Mouse (Mus musculus) liver, embryonic 13.5 days (tissue): ENCODE data around the gene 1700042G07Rik. TPM values are rescaled to one million over a fixed set of nuclear protein-coding genes. Genes with fewer than 3 reads are reported as not detected.

Experiments used
- ATAC-seq: fragments of 200-750 bp; cut with Nextera tagmentation; 2 replicates; pipeline ENCODE4 v1.8.0; 2017; ENCODE audit warnings: low read depth, mild to moderate bottlenecking, moderate number of reproducible peaks, moderate library complexity
- DNase-seq: peaks from one replicate; pipeline ENCODE4 v3.0.0; 2022
- H3K27ac ChIP-seq: fragments of 300-500 bp; sonication (generic); 2 replicates; pipeline ENCODE4 v1.5.1; 2015; ENCODE audit warnings: moderate library complexity, mild to moderate bottlenecking, inconsistent platforms
- H3K27me3 ChIP-seq: fragments of 300-500 bp; sonication (generic); 2 replicates; pipeline ENCODE4 v1.6.1; 2015; ENCODE audit warnings: mild to moderate bottlenecking, inconsistent platforms
- H3K36me3 ChIP-seq: fragments of 300-500 bp; sonication (generic); 2 replicates; pipeline ENCODE4 v1.6.1; 2015; ENCODE audit warnings: mild to moderate bottlenecking, inconsistent platforms
- H3K4me1 ChIP-seq: fragments of 300-500 bp; sonication (generic); replicated peaks from 2 replicates; pipeline ENCODE4 v1.6.1; 2015; ENCODE audit warnings: inconsistent platforms
- H3K4me2 ChIP-seq: fragments of 300-500 bp; sonication (generic); 2 replicates; pipeline ENCODE4 v1.6.1; 2015; ENCODE audit warnings: inconsistent platforms, mild to moderate bottlenecking, moderate library complexity
- H3K4me3 ChIP-seq: fragments of 300-500 bp; sonication (generic); replicated peaks from 2 replicates; pipeline ENCODE4 v1.5.1; 2015; ENCODE audit warnings: mild to moderate bottlenecking, inconsistent platforms
- H3K9ac ChIP-seq: fragments of 300-500 bp; sonication (generic); 2 replicates; pipeline ENCODE4 v1.6.1; 2015; ENCODE audit warnings: mild to moderate bottlenecking, inconsistent platforms
- H3K9me3 ChIP-seq: fragments of 300-500 bp; sonication (generic); replicated peaks from 2 replicates; pipeline ENCODE4 v1.6.1; 2016; ENCODE audit warnings: inconsistent platforms
- WGBS: fragments of 180-500 bp; shearing (Covaris S2); methylation state at CpG from one replicate; pipeline ENCODE4 v1.1.7; 2015; ENCODE audit not compliant: insufficient replicate concordance; 5-methylcytosine and 5-hydroxymethylcytosine counted together
- polyA plus RNA-seq: library from polyadenylated mRNA; unstranded; fragments of >200 nt; fragmentation: Nextera tagmentation; extraction: Ambion mirVana; gene quantifications from 2 replicates; pipeline ENCODE4 v1.2.1, GENCODE M21; 2015

Gene 1700042G07Rik
- polyA plus RNA-seq, 1 experiment from 2014 or later, result not detected

- 15% methylated on average over 7 of the region's 7 CpGs for WGBS
- Histone ChIP-seq H3K9me3 (no peaks in the 10 kb centered on the region), H3K36me3 (no peaks in the 10 kb centered on the region), H3K4me1 (peaks cover 13% of the 10 kb centered on the region; the same call in 1 of the 2 replicates), H3K4me3 (peak overlapping the region; percentile 59; the same call in 1 of the 2 replicates), H3K27me3 (peaks cover 54% of the 10 kb centered on the region), H3K9ac (no peak overlapping the region), H3K27ac (no peak overlapping the region), H3K4me2 (peak overlapping the region; percentile 77)
- no peak for DNase-seq
- ATAC-seq, result no peak
These were observed 29.8 kb upstream of the 1700042G07Rik start for GRCm38 (mm10) chr4:116143317-116143811.

- peak; percentile 9 for DNase-seq
- peak overlapping the region; percentile 56 for H3K9ac ChIP-seq
These were observed 29.1 kb upstream of the 1700042G07Rik start for GRCm38 (mm10) chr4:116143891-116144717.

GRCm38 (mm10) chr4:116149812-116150155 is 23.4 kb upstream of the 1700042G07Rik start:
- no peaks in the 10 kb centered on the region for H3K9me3 ChIP-seq
- H3K4me1 ChIP-seq, result peaks cover 27% of the 10 kb centered on the region
- peak overlapping the region; percentile 74 for H3K4me3 ChIP-seq
- H3K9ac ChIP-seq, result peak overlapping the region; percentile 88
- peak overlapping the region; percentile 92 for H3K4me2 ChIP-seq
- DNase-seq (no peak), ATAC-seq (peak; percentile 2; the same call in 1 of the 2 replicates)
- H3K27me3 ChIP-seq, result peaks cover 6% of the 10 kb centered on the region
- H3K36me3 ChIP-seq, result peaks cover 31% of the 10 kb centered on the region
- WGBS, result 34% methylated on average over 6 of the region's 6 CpGs
- H3K27ac ChIP-seq, result peak overlapping the region; percentile 77

More at GRCm38 (mm10) chr4:116143891-116144717, 29.1 kb upstream of the 1700042G07Rik start:
- peak overlapping the region; percentile 77 for H3K4me2 ChIP-seq
- H3K4me3 ChIP-seq, result peak overlapping the region; percentile 59
- no peak overlapping the region for H3K27ac ChIP-seq
- H3K4me1 ChIP-seq, result peaks cover 13% of the 10 kb centered on the region; the same call in 1 of the 2 replicates
- no peaks in the 10 kb centered on the region for H3K9me3 ChIP-seq
- no peaks in the 10 kb centered on the region for H3K36me3 ChIP-seq
- ATAC-seq, result 0 out of 2 replicates have a peak, but pooled peaks have one; percentile 31
- 2% methylated on average over 47 of the region's 47 CpGs for WGBS
- H3K27me3 ChIP-seq, result peaks cover 54% of the 10 kb centered on the region

- peak; percentile 58 for DNase-seq
- Histone ChIP-seq H3K4me3 (peak overlapping the region; percentile 74), H3K4me1 (peaks cover 27% of the 10 kb centered on the region), H3K4me2 (peak overlapping the region; percentile 92), H3K36me3 (peaks cover 36% of the 10 kb centered on the region), H3K27ac (peak overlapping the region; percentile 77), H3K9me3 (no peaks in the 10 kb centered on the region), H3K9ac (peak overlapping the region; percentile 88), H3K27me3 (peaks cover 1% of the 10 kb centered on the region; the same call in 1 of the 2 replicates)
- ATAC-seq, result peak; percentile 94
- WGBS, result under 1% methylated on average over 56 of the region's 73 CpGs
These were observed 22.9 kb upstream of the 1700042G07Rik start for GRCm38 (mm10) chr4:116150156-116150861.

GRCm38 (mm10) chr4:116150862-116151221 is 22.3 kb upstream of the 1700042G07Rik start:
- no peaks in the 10 kb centered on the region for H3K27me3 ChIP-seq
- peak overlapping the region; percentile 88 for H3K9ac ChIP-seq
- no peak for DNase-seq
- H3K4me1 ChIP-seq, result peaks cover 27% of the 10 kb centered on the region
- peak overlapping the region; percentile 74 for H3K27ac ChIP-seq
- 26% methylated on average over 4 of the region's 4 CpGs for WGBS
- no peaks in the 10 kb centered on the region for H3K9me3 ChIP-seq
- no peak; the same call in 1 of the 2 replicates for ATAC-seq
- peaks cover 42% of the 10 kb centered on the region for H3K36me3 ChIP-seq
- H3K4me3 ChIP-seq, result peak overlapping the region; percentile 74
- peak overlapping the region; percentile 92 for H3K4me2 ChIP-seq

GRCm38 (mm10) chr4:116151238-116151637 is 21.9 kb upstream of the 1700042G07Rik start, which contains the start of gene Lurap1:
TSS of gene Lurap1 (minus strand) at chr4:116151338.
- Histone ChIP-seq H3K9ac (peak within 1 kb of the TSS; percentile 88), H3K27ac (peak within 1 kb of the TSS; percentile 77), H3K4me3 (peak within 1 kb of the TSS; percentile 74), H3K9me3 (no peaks in the 10 kb centered on the region), H3K4me2 (peak within 1 kb of the TSS; percentile 92), H3K36me3 (peaks cover 46% of the 10 kb centered on the region), H3K27me3 (no peaks in the 10 kb centered on the region), H3K4me1 (peaks cover 27% of the 10 kb centered on the region)
- WGBS, result 62% methylated on average over 6 of the region's 6 CpGs
- ATAC-seq (no peak), DNase-seq (no peak)

- no peak overlapping the region for H3K4me3 ChIP-seq
- H3K4me2 ChIP-seq, result no peak overlapping the region
- 89% methylated on average over 15 of the region's 15 CpGs for WGBS
- H3K27ac ChIP-seq, result no peak overlapping the region; the same call in 1 of the 2 replicates
- no peak for DNase-seq
- H3K4me1 ChIP-seq, result peaks cover 27% of the 10 kb centered on the region
- no peak for ATAC-seq
- H3K9me3 ChIP-seq, result no peaks in the 10 kb centered on the region
- no peaks in the 10 kb centered on the region for H3K27me3 ChIP-seq
- H3K36me3 ChIP-seq, result peaks cover 59% of the 10 kb centered on the region
- H3K9ac ChIP-seq, result no peak overlapping the region
These were observed 20.5 kb upstream of the 1700042G07Rik start for GRCm38 (mm10) chr4:116152702-116153101.

GRCm38 (mm10) chr4:116157882-116158281 is 15.3 kb upstream of the 1700042G07Rik start:
- WGBS, result 81% methylated on average over 2 of the region's 2 CpGs
- Histone ChIP-seq H3K4me2 (no peak overlapping the region), H3K27ac (no peak overlapping the region), H3K9ac (no peak overlapping the region), H3K4me1 (peaks cover 11% of the 10 kb centered on the region), H3K4me3 (no peak overlapping the region), H3K36me3 (peaks cover 65% of the 10 kb centered on the region), H3K9me3 (no peaks in the 10 kb centered on the region), H3K27me3 (no peaks in the 10 kb centered on the region)
- DNase-seq, result no peak
- ATAC-seq, result no peak

- 49% methylated on average over 3 of the region's 3 CpGs for WGBS
- H3K4me3 ChIP-seq, result no peak overlapping the region
- H3K27me3 ChIP-seq, result peaks cover 4% of the 10 kb centered on the region; the same call in 1 of the 2 replicates
- H3K36me3 ChIP-seq, result peaks cover 46% of the 10 kb centered on the region
- no peaks in the 10 kb centered on the region for H3K9me3 ChIP-seq
- no peak overlapping the region for H3K4me2 ChIP-seq
- no peak overlapping the region for H3K9ac ChIP-seq
- ATAC-seq (no peak), DNase-seq (no peak)
- no peak overlapping the region for H3K27ac ChIP-seq
- peaks cover 14% of the 10 kb centered on the region for H3K4me1 ChIP-seq
These were observed 13.3 kb upstream of the 1700042G07Rik start for GRCm38 (mm10) chr4:116159912-116160311.

- peaks cover 4% of the 10 kb centered on the region; the same call in 1 of the 2 replicates for H3K27me3 ChIP-seq
- H3K4me1 ChIP-seq, result peaks cover 14% of the 10 kb centered on the region
- no peak overlapping the region for H3K9ac ChIP-seq
- DNase-seq, result no peak
- no peak overlapping the region for H3K4me2 ChIP-seq
- no peak for ATAC-seq
- WGBS, result 50% methylated on average over 3 of the region's 3 CpGs
- no peaks in the 10 kb centered on the region for H3K9me3 ChIP-seq
- no peak overlapping the region for H3K27ac ChIP-seq
- no peak overlapping the region for H3K4me3 ChIP-seq
- H3K36me3 ChIP-seq, result peaks cover 37% of the 10 kb centered on the region
These were observed 12.4 kb upstream of the 1700042G07Rik start for GRCm38 (mm10) chr4:116160769-116161168.

- Histone ChIP-seq H3K4me1 (peaks cover 14% of the 10 kb centered on the region), H3K9me3 (no peaks in the 10 kb centered on the region), H3K4me3 (no peak overlapping the region), H3K27ac (no peak overlapping the region), H3K27me3 (peaks cover 6% of the 10 kb centered on the region), H3K4me2 (no peak overlapping the region), H3K9ac (no peak overlapping the region), H3K36me3 (peaks cover 25% of the 10 kb centered on the region)
- WGBS, result 61% methylated on average over 4 of the region's 4 CpGs
- ATAC-seq, result no peak
- no peak for DNase-seq
These were observed 11.0 kb upstream of the 1700042G07Rik start for GRCm38 (mm10) chr4:116162142-116162541.
